Mouse (Mus musculus): ENCODE measurements around the gene Ube2o. TPM values are rescaled to one million over a fixed set of nuclear protein-coding genes. Genes with fewer than 3 reads are reported as not detected.

Gene Ube2o
- polyA plus RNA-seq, 1 experiment, result 23.1 TPM

DNA sequence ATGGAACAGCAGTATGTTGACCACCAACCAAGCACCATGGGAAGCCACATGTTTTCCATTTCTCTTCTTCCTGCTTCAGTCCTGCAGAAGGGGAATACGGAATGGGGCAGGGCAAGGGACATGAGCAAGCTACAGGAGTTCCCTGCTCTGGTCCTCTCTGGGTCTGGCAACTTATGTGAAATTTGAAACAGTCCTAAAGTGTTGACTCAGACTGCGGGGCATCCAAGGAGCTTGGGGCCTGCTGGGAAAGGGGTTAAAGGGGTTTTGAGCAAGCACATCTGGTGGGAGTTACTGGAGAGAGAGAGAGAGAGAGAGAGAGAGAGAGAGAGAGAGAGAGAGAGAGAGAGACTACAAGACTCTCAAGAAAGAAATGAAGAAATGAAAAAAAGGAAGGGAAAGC is 72.6 kb downstream of the Ube2o start:
- Histone ChIP-seq H3K4me3 (ENCODE audit: insufficient read depth, poor library complexity, severe bottlenecking) (no peak overlapping the region), H3K36me3 (ENCODE audit: control insufficient read depth, insufficient read depth) (no peaks in the 10 kb centered on the region), H3K79me3 (ENCODE audit: low read depth) (no peaks in the 10 kb centered on the region), H3K27me3 (ENCODE audit: control insufficient read depth, insufficient read depth, insufficient read length) (no peaks in the 10 kb centered on the region), H3ac (ENCODE audit: control insufficient read depth, insufficient read length, low read depth) (no peak overlapping the region), H3K79me2 (ENCODE audit: control insufficient read depth, insufficient read depth) (no peaks in the 10 kb centered on the region)
- TF ChIP-seq MYOD1 (IDR thresholded peaks at IDR 0.05; ENCODE audit: control insufficient read depth, insufficient read length, low read depth) (no peak), MAX (IDR thresholded peaks at IDR 0.05) (no peak), CEBPB (IDR thresholded peaks at IDR 0.05; ENCODE audit: low read depth) (no peak), FOSL1 (IDR thresholded peaks at IDR 0.05; ENCODE audit: insufficient read depth, low read length, poor library complexity, severe bottlenecking) (no peak), USF1 (IDR thresholded peaks at IDR 0.05; ENCODE audit: low read depth) (no peak), CTCF (IDR thresholded peaks at IDR 0.05; ENCODE audit: control insufficient read depth, insufficient read depth, insufficient read length) (no peak)

DNA sequence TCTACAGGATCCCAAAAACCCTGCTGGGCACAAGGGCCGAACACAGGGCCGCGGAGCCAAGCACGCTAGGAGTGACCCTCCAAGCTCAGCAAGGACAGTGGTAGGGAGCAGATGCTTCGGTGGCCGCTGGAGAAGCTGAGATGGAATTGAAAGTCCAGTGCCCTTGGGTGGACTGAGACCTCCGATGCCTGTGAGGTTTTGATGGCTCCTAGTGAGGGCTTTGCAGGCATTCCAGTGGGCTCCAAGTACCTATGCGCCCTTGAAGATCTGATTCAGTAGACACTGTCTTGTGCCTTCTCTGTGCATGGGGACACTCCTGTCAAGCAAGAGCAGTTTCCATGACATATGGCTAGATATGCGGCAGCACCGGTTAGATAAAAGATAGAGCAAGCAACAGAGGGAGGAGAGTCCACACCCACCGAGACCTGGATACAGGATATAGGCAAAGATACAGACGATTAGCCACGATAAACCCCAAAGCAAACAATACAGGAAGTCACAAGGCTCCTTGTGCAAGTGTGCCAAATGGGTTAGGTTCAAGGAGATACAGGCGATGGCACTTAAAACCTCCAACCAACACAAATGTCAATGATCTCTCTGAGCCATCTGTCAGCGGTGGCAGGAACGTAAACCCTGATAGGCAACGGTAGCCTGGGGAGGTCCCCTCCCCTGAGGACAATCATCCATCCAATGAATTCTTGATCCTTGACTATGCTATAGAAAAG is 74.9 kb downstream of the Ube2o start:
- no peaks in the 10 kb centered on the region for H3K36me3 ChIP-seq (ENCODE audit: control insufficient read depth, insufficient read depth)
- no peaks in the 10 kb centered on the region for H3K79me2 ChIP-seq (ENCODE audit: control insufficient read depth, insufficient read depth)
- TF ChIP-seq CTCF (IDR thresholded peaks at IDR 0.05; ENCODE audit: control insufficient read depth, insufficient read depth, insufficient read length) (no peak), USF1 (IDR thresholded peaks at IDR 0.05; ENCODE audit: low read depth) (no peak), FOSL1 (IDR thresholded peaks at IDR 0.05; ENCODE audit: insufficient read depth, low read length, poor library complexity, severe bottlenecking) (no peak), MYOD1 (IDR thresholded peaks at IDR 0.05; ENCODE audit: control insufficient read depth, insufficient read length, low read depth) (no peak), CEBPB (IDR thresholded peaks at IDR 0.05; ENCODE audit: low read depth) (no peak), MYOG (IDR thresholded peaks at IDR 0.05; ENCODE audit: control insufficient read depth, extremely low read depth, insufficient read length) (no peak), MAX (IDR thresholded peaks at IDR 0.05) (no peak)
- no peaks in the 10 kb centered on the region for H3K27me3 ChIP-seq (ENCODE audit: control insufficient read depth, insufficient read depth, insufficient read length)
- H3K79me3 ChIP-seq (ENCODE audit: low read depth), result no peaks in the 10 kb centered on the region
- no peak overlapping the region for H3ac ChIP-seq (ENCODE audit: control insufficient read depth, insufficient read length, low read depth)
- no peak overlapping the region for H3K4me3 ChIP-seq (ENCODE audit: insufficient read depth, poor library complexity, severe bottlenecking)

DNA sequence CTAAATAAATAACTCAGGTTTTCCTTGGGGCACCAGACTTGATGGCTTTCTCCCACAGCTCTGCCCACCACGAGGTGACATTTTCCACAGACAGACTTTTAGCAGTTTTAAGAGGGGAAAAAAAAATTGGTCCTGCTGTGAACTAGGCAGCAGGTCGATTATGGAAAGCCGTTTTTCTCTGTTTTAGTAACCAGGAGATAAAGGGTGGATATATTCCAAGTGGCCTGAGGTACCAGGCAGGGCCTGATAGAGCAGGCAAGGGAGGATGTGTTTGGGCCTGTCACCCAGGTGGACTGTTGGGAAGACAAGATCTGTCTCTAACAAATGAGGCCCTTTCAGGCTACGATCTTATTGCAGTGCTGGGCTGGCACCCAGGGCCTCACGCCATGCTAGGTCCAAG is 75.7 kb downstream of the Ube2o start:
- Histone ChIP-seq H3K79me3 (ENCODE audit: low read depth) (no peaks in the 10 kb centered on the region), H3K27me3 (ENCODE audit: control insufficient read depth, insufficient read depth, insufficient read length) (no peaks in the 10 kb centered on the region), H3ac (ENCODE audit: control insufficient read depth, insufficient read length, low read depth) (no peak overlapping the region), H3K4me3 (ENCODE audit: insufficient read depth, poor library complexity, severe bottlenecking) (no peak overlapping the region), H3K36me3 (ENCODE audit: control insufficient read depth, insufficient read depth) (no peaks in the 10 kb centered on the region), H3K79me2 (ENCODE audit: control insufficient read depth, insufficient read depth) (no peaks in the 10 kb centered on the region)
- TF ChIP-seq CEBPB (IDR thresholded peaks at IDR 0.05; ENCODE audit: low read depth) (no peak), USF1 (IDR thresholded peaks at IDR 0.05; ENCODE audit: low read depth) (no peak)

DNA sequence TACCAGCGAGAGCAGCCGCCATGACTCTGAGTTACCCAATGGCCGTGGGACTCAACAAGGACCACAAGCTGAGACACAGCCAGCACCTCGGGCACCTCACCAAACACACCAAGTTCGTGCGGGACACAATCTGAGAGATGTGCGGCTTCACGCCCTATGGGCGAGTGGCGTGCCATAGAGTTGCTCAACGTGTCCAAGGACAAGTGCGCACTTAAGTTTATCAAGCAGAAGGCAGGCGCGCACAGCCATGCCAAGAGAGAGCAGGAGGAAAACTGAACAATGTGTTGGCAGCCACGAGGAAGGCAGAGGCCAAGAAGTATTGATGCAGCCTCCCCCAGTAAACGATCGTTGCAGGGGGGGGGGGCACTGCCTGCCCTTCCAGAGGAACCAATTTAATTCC is 76.7 kb downstream of the Ube2o start:
- H3K4me3 ChIP-seq (ENCODE audit: insufficient read depth, poor library complexity, severe bottlenecking), result no peak overlapping the region
- H3ac ChIP-seq (ENCODE audit: control insufficient read depth, insufficient read length, low read depth), result no peak overlapping the region
- H3K79me3 ChIP-seq (ENCODE audit: low read depth), result no peaks in the 10 kb centered on the region
- TF ChIP-seq MYOD1 (IDR thresholded peaks at IDR 0.05; ENCODE audit: control insufficient read depth, insufficient read length, low read depth) (no peak), CTCF (IDR thresholded peaks at IDR 0.05; ENCODE audit: control insufficient read depth, insufficient read depth, insufficient read length) (no peak), CEBPB (IDR thresholded peaks at IDR 0.05; ENCODE audit: low read depth) (no peak), MYOG (IDR thresholded peaks at IDR 0.05; ENCODE audit: control insufficient read depth, extremely low read depth, insufficient read length) (no peak), USF1 (IDR thresholded peaks at IDR 0.05; ENCODE audit: low read depth) (no peak), FOSL1 (IDR thresholded peaks at IDR 0.05; ENCODE audit: insufficient read depth, low read length, poor library complexity, severe bottlenecking) (no peak), MAX (IDR thresholded peaks at IDR 0.05) (no peak)
- H3K79me2 ChIP-seq (ENCODE audit: control insufficient read depth, insufficient read depth), result no peaks in the 10 kb centered on the region
- H3K27me3 ChIP-seq (ENCODE audit: control insufficient read depth, insufficient read depth, insufficient read length), result no peaks in the 10 kb centered on the region
- no peaks in the 10 kb centered on the region for H3K36me3 ChIP-seq (ENCODE audit: control insufficient read depth, insufficient read depth)

DNA sequence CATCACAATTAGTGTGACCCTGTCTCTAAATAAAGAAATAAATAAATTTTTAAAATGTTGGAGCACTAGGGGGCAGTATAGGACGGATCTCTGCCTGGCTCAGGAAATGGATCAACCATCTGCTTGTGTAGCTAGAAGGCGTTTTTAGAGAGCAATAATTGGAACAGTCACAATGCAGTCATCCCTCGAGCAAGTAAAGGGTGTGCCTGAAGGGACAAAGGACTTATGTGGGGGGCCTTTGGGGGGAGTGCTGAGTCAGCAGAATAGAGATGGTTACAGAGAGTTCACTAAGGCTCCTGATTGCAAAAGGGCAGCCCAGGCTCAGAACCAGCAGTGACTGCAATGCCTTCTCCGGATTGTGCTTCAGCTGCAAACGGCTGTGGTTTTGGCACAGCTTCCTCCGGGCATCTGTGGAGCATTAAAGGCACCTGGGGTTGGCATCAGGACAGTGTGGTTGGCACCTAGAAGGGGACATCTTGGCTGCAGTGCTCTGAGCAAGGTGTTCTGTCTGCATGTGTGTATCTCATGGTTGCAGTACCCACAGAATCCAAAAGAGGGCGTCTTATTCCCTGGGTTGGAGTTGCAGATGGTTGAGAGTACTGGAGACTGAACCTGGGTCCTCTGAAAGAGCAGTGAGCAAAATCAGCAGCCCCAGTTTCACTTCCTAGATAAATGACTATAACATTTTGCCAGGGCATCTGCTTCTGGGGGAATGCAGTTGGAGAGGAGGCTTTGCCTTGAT is 80.1 kb downstream of the Ube2o start:
- no peak overlapping the region for H3ac ChIP-seq (ENCODE audit: control insufficient read depth, insufficient read length, low read depth)
- H3K79me2 ChIP-seq (ENCODE audit: control insufficient read depth, insufficient read depth), result no peaks in the 10 kb centered on the region
- H3K79me3 ChIP-seq (ENCODE audit: low read depth), result no peaks in the 10 kb centered on the region
- no peaks in the 10 kb centered on the region for H3K36me3 ChIP-seq (ENCODE audit: control insufficient read depth, insufficient read depth)
- no peaks in the 10 kb centered on the region for H3K27me3 ChIP-seq (ENCODE audit: control insufficient read depth, insufficient read depth, insufficient read length)
- H3K4me3 ChIP-seq (ENCODE audit: insufficient read depth, poor library complexity, severe bottlenecking), result no peak overlapping the region
- TF ChIP-seq USF1 (IDR thresholded peaks at IDR 0.05; ENCODE audit: low read depth), result no peak
- TF ChIP-seq FOSL1 (IDR thresholded peaks at IDR 0.05; ENCODE audit: insufficient read depth, low read length, poor library complexity, severe bottlenecking), result no peak
- peak; percentile 7 for TF ChIP-seq CTCF (IDR thresholded peaks at IDR 0.05; ENCODE audit: control insufficient read depth, insufficient read depth, insufficient read length)
- no peak for TF ChIP-seq MYOD1 (IDR thresholded peaks at IDR 0.05; ENCODE audit: control insufficient read depth, insufficient read length, low read depth)
- TF ChIP-seq MAX (IDR thresholded peaks at IDR 0.05), result no peak
- TF ChIP-seq CEBPB (IDR thresholded peaks at IDR 0.05; ENCODE audit: low read depth), result peak; percentile 9
- TF ChIP-seq MYOG (IDR thresholded peaks at IDR 0.05; ENCODE audit: control insufficient read depth, extremely low read depth, insufficient read length), result no peak
